Mouse (Mus musculus) embryonic fibroblast, embryonic 13.5 days (primary cell): ENCODE results near the gene Cdh13. TPM values are rescaled to one million over a fixed set of nuclear protein-coding genes. Genes with fewer than 3 reads are reported as not detected.

ENCODE experiments used
- H3K27ac ChIP-seq: 2 replicates; pipeline ENCODE4 v1.5.1; 2012; ENCODE audit warnings: low read length, control low read depth, inconsistent platforms; ENCODE audit not compliant: insufficient read depth
- H3K4me1 ChIP-seq: 2 replicates; pipeline ENCODE4 v1.6.1; 2011; ENCODE audit warnings: low read length; ENCODE audit not compliant: control insufficient read depth, insufficient read depth
- H3K4me3 ChIP-seq: 2 replicates; pipeline ENCODE4 v1.5.1; 2011; ENCODE audit warnings: mild to moderate bottlenecking, control low read depth, low read length; ENCODE audit not compliant: insufficient read depth
- CTCF ChIP-seq: IDR thresholded peaks from 2 replicates; pipeline ENCODE4 v1.5.1; 2011; ENCODE audit warnings: mild to moderate bottlenecking, control low read depth, low read length, moderate library complexity, borderline replicate concordance; ENCODE audit not compliant: insufficient read depth
- POLR2A ChIP-seq: IDR thresholded peaks from 2 replicates; pipeline ENCODE4 v1.6.1; 2011; ENCODE audit warnings: low read depth, mild to moderate bottlenecking, control low read depth, low read length, moderate library complexity
- polyA plus RNA-seq: library from polyadenylated mRNA; stranded (reverse); fragments of >200 nt; gene quantifications from 2 replicates; pipeline ENCODE4 v1.2.4, GENCODE M21; 2011; ENCODE audit warnings: low read depth; ENCODE audit not compliant: missing spikeins, insufficient read length

The Cdh13 gene
- polyA plus RNA-seq, 1 experiment = 19.8 TPM

- Histone ChIP-seq H3K4me1 (no peaks in the 10 kb centered on the region), H3K4me3 (no peak overlapping the region), H3K27ac (no peak overlapping the region)
- no peak for TF ChIP-seq CTCF
- no peak for TF ChIP-seq POLR2A
Observed at GRCm38 (mm10) chr8:119035126-119035525, 751.6 kb downstream of the Cdh13 start.

DNA sequence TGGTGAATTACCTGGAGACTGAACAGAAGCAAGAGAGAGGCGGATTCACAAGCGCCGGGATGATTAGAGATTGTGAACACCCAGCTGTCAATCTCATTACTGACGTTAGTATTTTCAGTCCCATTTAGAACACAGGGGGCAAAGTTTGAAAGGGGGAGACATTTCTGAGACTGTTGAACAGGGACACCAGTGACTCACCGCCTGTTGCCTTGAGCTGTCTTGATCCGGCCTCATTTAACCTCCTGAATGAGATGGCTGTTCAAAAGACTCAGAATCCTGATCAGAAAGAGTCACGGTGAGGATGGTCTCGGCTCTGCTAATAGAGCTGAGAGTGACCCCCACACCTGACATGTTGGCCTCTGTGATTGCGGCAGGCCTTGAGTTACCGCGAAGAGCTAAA lies 754.0 kb downstream of the Cdh13 start:
- TF ChIP-seq POLR2A (no peak), CTCF (no peak)
- no peaks in the 10 kb centered on the region for H3K4me1 ChIP-seq
- H3K27ac ChIP-seq = no peak overlapping the region
- H3K4me3 ChIP-seq = no peak overlapping the region

- H3K4me3 ChIP-seq = no peak overlapping the region
- TF ChIP-seq CTCF (no peak), POLR2A (no peak)
- no peak overlapping the region for H3K27ac ChIP-seq
- no peaks in the 10 kb centered on the region for H3K4me1 ChIP-seq
Observed at GRCm38 (mm10) chr8:119039358-119039757, 755.8 kb downstream of the Cdh13 start.

DNA sequence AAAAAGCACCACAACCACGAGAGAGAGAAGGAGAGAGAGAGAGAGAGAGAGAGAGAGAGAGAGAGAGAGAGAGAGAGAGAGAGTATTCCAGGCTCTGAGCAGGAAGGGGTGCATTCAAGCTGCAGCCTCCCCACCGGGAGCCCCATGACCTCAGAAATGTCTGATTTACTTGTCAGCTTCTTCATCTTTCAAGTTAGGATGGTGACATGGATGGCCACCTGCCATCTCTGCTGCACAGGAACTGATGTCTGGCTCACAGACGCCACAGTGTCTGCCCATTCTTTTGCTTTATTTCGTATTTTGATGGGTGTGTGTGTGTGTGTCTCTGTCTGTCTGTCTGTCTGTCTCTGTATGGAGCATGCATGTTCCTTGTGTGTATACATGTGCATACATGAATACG lies 774.3 kb downstream of the Cdh13 start:
- H3K4me1 ChIP-seq = no peaks in the 10 kb centered on the region
- no peak overlapping the region for H3K4me3 ChIP-seq
- H3K27ac ChIP-seq = no peak overlapping the region
- no peak for TF ChIP-seq CTCF
- no peak for TF ChIP-seq POLR2A

DNA sequence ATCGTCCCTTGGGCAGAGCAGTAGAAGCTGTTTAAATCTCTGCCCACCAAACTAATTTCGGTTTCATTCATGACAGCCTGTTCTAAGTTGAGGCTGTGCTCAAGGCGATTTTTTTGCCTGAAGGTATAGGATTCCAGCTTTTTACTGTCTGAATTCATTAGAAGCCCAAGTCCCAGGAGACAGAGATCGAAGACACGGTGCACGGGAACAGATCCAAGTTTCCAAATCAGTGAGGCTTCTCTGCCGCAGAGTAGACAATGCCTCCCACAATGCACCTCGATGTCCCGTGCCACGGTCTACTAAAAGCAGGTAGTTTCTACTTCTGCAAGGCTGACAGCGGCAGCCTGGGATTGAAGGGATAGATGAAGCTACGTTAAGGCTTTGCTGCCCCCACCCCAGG lies 778.1 kb downstream of the Cdh13 start:
- no peaks in the 10 kb centered on the region for H3K4me1 ChIP-seq

GRCm38 (mm10) chr8:119064523-119064922 lies 781.0 kb downstream of the Cdh13 start:
- Histone ChIP-seq H3K4me1 (no peaks in the 10 kb centered on the region), H3K27ac (no peak overlapping the region), H3K4me3 (no peak overlapping the region)
- TF ChIP-seq CTCF (no peak), POLR2A (no peak)

More for the DNA sequence above, 778.1 kb downstream of the Cdh13 start:
- no peak for TF ChIP-seq POLR2A
- TF ChIP-seq CTCF = no peak
- Histone ChIP-seq H3K27ac (no peak overlapping the region), H3K4me3 (no peak overlapping the region)

- Histone ChIP-seq H3K4me3 (no peak overlapping the region), H3K4me1 (no peaks in the 10 kb centered on the region; the same call in 1 of the 2 replicates)
- no peak for TF ChIP-seq CTCF
- TF ChIP-seq POLR2A = no peak
Observed at GRCm38 (mm10) chr8:119072291-119072690, 788.8 kb downstream of the Cdh13 start.

DNA sequence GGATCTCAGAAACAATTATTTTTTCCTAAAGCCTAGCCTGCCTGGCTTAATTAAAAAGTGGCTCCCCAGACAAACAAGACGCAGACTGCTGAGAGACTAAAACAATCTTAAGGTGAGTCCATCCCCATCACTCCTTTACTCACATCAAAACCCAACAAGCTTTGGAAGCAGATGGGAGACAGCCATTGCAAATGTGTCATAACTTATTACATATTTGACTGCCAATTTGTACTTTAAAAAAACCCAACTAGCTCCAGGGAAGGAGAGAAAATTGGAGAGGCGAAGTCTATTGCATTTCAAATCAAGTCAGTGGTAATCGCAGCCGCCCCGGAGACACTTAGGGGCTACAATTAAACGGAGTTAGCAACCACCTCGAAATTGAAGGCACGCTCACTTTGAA lies 801.5 kb downstream of the Cdh13 start:
- no peak for TF ChIP-seq POLR2A
- TF ChIP-seq CTCF = no peak
- Histone ChIP-seq H3K4me3 (no peak overlapping the region), H3K4me1 (no peaks in the 10 kb centered on the region), H3K27ac (no peak overlapping the region)

More at GRCm38 (mm10) chr8:119072291-119072690, 788.8 kb downstream of the Cdh13 start:
- H3K27ac ChIP-seq = no peak overlapping the region

DNA sequence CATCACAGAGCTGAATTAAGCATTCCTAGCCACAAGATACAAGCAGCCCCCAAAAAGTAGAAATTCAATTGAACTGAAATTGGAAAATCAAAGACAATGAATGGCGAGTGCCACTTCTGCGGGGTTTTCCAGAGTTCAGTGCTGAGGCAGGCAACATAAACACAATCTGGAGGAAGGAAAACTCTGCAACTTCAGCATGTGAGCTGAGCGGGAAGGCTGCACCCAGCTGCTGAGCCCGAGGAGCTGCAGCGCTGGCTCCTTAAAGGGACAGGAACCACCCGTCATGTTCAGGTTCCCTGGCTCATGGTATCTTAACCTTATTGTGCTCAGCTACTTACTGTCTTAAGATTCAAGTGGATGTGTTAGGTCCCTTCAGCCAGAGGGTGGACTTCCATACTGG lies 814.7 kb downstream of the Cdh13 start:
- no peak overlapping the region for H3K27ac ChIP-seq
- TF ChIP-seq POLR2A (no peak), CTCF (no peak)
- H3K4me1 ChIP-seq = no peaks in the 10 kb centered on the region
- no peak overlapping the region for H3K4me3 ChIP-seq

DNA sequence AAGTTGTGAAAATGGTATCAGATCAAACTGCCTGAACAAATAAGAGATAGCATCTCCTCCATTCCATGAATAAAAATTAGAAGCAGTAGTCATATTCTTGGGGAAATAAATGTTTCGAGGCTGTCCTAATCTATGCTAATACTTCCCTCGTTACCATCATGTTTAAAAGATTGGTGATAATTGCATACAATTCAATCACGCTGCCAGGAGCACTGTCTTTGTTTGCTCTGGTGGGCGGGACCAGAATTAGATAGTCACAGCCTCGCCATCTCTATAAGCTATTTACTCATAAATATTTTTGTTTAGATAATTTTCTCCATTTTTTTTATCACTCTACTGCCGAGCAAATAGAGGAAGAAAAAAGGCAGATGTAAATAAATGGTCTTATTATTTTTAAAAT lies 819.3 kb downstream of the Cdh13 start:
- Histone ChIP-seq H3K4me1 (no peaks in the 10 kb centered on the region), H3K4me3 (no peak overlapping the region), H3K27ac (no peak overlapping the region)
- TF ChIP-seq CTCF = no peak

DNA sequence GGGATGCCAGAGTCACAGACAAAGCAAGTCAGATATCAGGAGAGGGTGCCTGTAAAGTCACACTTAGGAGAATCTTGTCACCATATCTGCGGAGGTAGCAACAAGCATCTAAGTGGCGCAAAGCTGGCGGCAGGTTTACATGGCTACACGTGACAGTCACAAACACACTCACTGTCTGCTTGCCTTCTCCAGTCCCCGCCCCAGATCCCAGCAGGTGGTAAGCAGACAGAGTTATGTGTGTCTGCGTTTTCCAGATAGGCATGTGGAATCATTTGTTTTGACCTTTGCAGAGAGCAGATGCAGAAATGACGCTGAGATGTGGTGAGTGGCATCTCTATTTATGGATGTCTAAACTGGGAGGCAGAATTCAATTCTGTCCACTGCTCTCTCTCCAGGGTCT lies 826.1 kb downstream of the Cdh13 start:
- TF ChIP-seq CTCF (no peak), POLR2A (no peak)
- Histone ChIP-seq H3K27ac (no peak overlapping the region), H3K4me1 (no peaks in the 10 kb centered on the region), H3K4me3 (no peak overlapping the region)
